Mouse (Mus musculus): ENCODE results near the gene Bcl2.
"Not testable (repeated sequence)": the region's sequence is repeated elsewhere in the genome, so short reads cannot be mapped to it uniquely, and the experiment has no call there.

The Bcl2 gene

GRCm38 (mm10) chr1:106713621-106714529, at the start of gene Bcl2:
Gene Bcl2 (minus strand): TSS chr1:106714274.
- peak; percentile 54 for DNase-seq (ENCODE audit: low read depth, low spot score)

- DNase-seq (ENCODE audit: low read depth, low spot score), result no peak
Observed at GRCm38 (mm10) chr1:106760750-106761149, 46.7 kb upstream of the Bcl2 start.

GRCm38 (mm10) chr1:106759572-106760435, 45.7 kb upstream of the Bcl2 start, which contains the start of gene Kdsr:
Gene Kdsr (minus strand): TSS chr1:106759727.
- peak; percentile 93 for DNase-seq (ENCODE audit: low read depth, low spot score)

- peak; percentile 58 for DNase-seq (ENCODE audit: low read depth, low spot score)
Observed at GRCm38 (mm10) chr1:106758734-106759571, 44.9 kb upstream of the Bcl2 start.

GRCm38 (mm10) chr1:106756633-106757032, 42.6 kb upstream of the Bcl2 start:
- no peak for DNase-seq (ENCODE audit: low read depth, low spot score)

- no peak for DNase-seq (ENCODE audit: low read depth, low spot score)
Observed at GRCm38 (mm10) chr1:106752013-106752412, 37.9 kb upstream of the Bcl2 start.

GRCm38 (mm10) chr1:106750656-106751055, 36.6 kb upstream of the Bcl2 start:
- no peak for DNase-seq (ENCODE audit: low read depth, low spot score)

- DNase-seq (ENCODE audit: low read depth, low spot score), result no peak
Observed at GRCm38 (mm10) chr1:106748555-106749315, 34.7 kb upstream of the Bcl2 start.

- no peak for DNase-seq (ENCODE audit: low read depth, low spot score)
Observed at GRCm38 (mm10) chr1:106742980-106743379, 28.9 kb upstream of the Bcl2 start.

GRCm38 (mm10) chr1:106740735-106741134, 26.7 kb upstream of the Bcl2 start:
- no peak for DNase-seq (ENCODE audit: low read depth, low spot score)

GRCm38 (mm10) chr1:106739810-106740209, 25.7 kb upstream of the Bcl2 start:
- DNase-seq (ENCODE audit: low read depth, low spot score), result no peak

- peak; percentile 58 for DNase-seq (ENCODE audit: low read depth, low spot score)
Observed at GRCm38 (mm10) chr1:106738092-106738491, 24.0 kb upstream of the Bcl2 start.

- DNase-seq (ENCODE audit: low read depth, low spot score), result no peak
Observed at GRCm38 (mm10) chr1:106736211-106736610, 22.1 kb upstream of the Bcl2 start.

- peak; percentile 64 for DNase-seq (ENCODE audit: low read depth, low spot score)
Observed at GRCm38 (mm10) chr1:106735586-106735985, 21.5 kb upstream of the Bcl2 start.

- peak; percentile 71 for DNase-seq (ENCODE audit: low read depth, low spot score)
Observed at GRCm38 (mm10) chr1:106722061-106722460, 8.0 kb upstream of the Bcl2 start.

GRCm38 (mm10) chr1:106717736-106718135, 3.7 kb upstream of the Bcl2 start:
- DNase-seq (ENCODE audit: low read depth, low spot score), result not testable (repeated sequence)

- DNase-seq (ENCODE audit: low read depth, low spot score), result peak; percentile 43
Observed at GRCm38 (mm10) chr1:106717071-106717601, 3.1 kb upstream of the Bcl2 start.

- DNase-seq (ENCODE audit: low read depth, low spot score), result no peak
Observed at GRCm38 (mm10) chr1:106716141-106716540, 2.1 kb upstream of the Bcl2 start.

GRCm38 (mm10) chr1:106715111-106716083, 1.3 kb upstream of the Bcl2 start:
- DNase-seq (ENCODE audit: low read depth, low spot score), result no peak

Measured in R1 (cell line).